Mouse (Mus musculus): Measurements from ENCODE around the gene Cetn3.

The Cetn3 gene

GRCm38 (mm10) chr13:81822750-81823149, 39.9 kb downstream of the Cetn3 start:
- no peak for DNase-seq (ENCODE audit: low read depth, low spot score)

- no peak for DNase-seq (ENCODE audit: low read depth, low spot score)
Observed at GRCm38 (mm10) chr13:81824576-81825330, 41.9 kb downstream of the Cetn3 start.

GRCm38 (mm10) chr13:81828486-81828885, 45.6 kb downstream of the Cetn3 start:
- DNase-seq (ENCODE audit: low read depth, low spot score), result no peak

GRCm38 (mm10) chr13:81831838-81832237, 49.0 kb downstream of the Cetn3 start:
- DNase-seq (ENCODE audit: low read depth, low spot score), result no peak

- no peak for DNase-seq (ENCODE audit: low read depth, low spot score)
Observed at GRCm38 (mm10) chr13:81836386-81837177, 53.7 kb downstream of the Cetn3 start.

- DNase-seq (ENCODE audit: low read depth, low spot score), result no peak
Observed at GRCm38 (mm10) chr13:81838016-81838415, 55.1 kb downstream of the Cetn3 start.

GRCm38 (mm10) chr13:81838948-81839347, 56.1 kb downstream of the Cetn3 start:
- DNase-seq (ENCODE audit: low read depth, low spot score), result no peak

GRCm38 (mm10) chr13:81840246-81840645, 57.4 kb downstream of the Cetn3 start:
- DNase-seq (ENCODE audit: low read depth, low spot score), result no peak

GRCm38 (mm10) chr13:81840646-81841045, 57.8 kb downstream of the Cetn3 start:
- no peak for DNase-seq (ENCODE audit: low read depth, low spot score)

GRCm38 (mm10) chr13:81842278-81842677, 59.4 kb downstream of the Cetn3 start:
- DNase-seq (ENCODE audit: low read depth, low spot score), result no peak
